8 mouse cellular contexts compared by ENCODE assay signal in genomic region chr9:57835841-57836514, GRCm38 (mm10). TPM values are rescaled to one million over a fixed set of nuclear protein-coding genes. Genes with fewer than 3 reads are reported as not detected.
DNase-seq lines count a peak whose midpoint lies in the region; ATAC-seq and TF ChIP-seq lines count a peak whose summit lies in the region.

No protein-coding gene starts in this region.

- DNase-seq in heart, postnatal 36 days = no peak
- peak; percentile 22 for DNase-seq in MN1 (ENCODE audit: low spot score)
- DNase-seq in heart, postnatal 0 days (ENCODE audit: low spot score) = no peak
- DNase-seq in mesoderm, embryonic 11.5 days (ENCODE audit: low read depth, low spot score) = peak; percentile 37
- DNase-seq in frontal cortex, postnatal 36 days (ENCODE audit: low spot score in 2 of 2) = no peak
- no peak for DNase-seq in ovary, postnatal 10 days (ENCODE audit: low spot score)

- H3K9me3 ChIP-seq in heart, embryonic 15.5 days (replicated peaks) = no peaks in the 10 kb centered on the region
- no peaks in the 10 kb centered on the region for H3K9me3 ChIP-seq in heart, postnatal 0 days (replicated peaks; ENCODE audit: control insufficient read depth, low read length)

- TF ChIP-seq CTCF in heart, postnatal 0 days (IDR thresholded peaks at IDR 0.05; ENCODE audit: low read depth) = no peak

- TF ChIP-seq EP300 in heart, postnatal 0 days (IDR thresholded peaks at IDR 0.05; ENCODE audit: low read depth) = no peak

- intact Hi-C loops in heart, postnatal 36 days (cut with DNase I) = loop anchor here (5.0 kb wide), 2 partner anchors 76 to 179 kb away; partner anchors contain the start of gene Ubl7

- H3K4me1 ChIP-seq in heart, embryonic 15.5 days (replicated peaks) = peaks cover 49% of the 10 kb centered on the region
- peaks cover 27% of the 10 kb centered on the region for H3K4me1 ChIP-seq in heart, postnatal 0 days (ENCODE audit: control insufficient read depth, insufficient read depth)

- no peaks in the 10 kb centered on the region for H3K36me3 ChIP-seq in heart, embryonic 15.5 days
- no peaks in the 10 kb centered on the region for H3K36me3 ChIP-seq in heart, postnatal 0 days (replicated peaks; ENCODE audit: control insufficient read depth, insufficient read depth, low read length)

- ATAC-seq in heart, embryonic 15.5 days (replicated peaks; ENCODE audit: insufficient number of reproducible peaks, insufficient read depth, low FRiP score, low read depth) = no peak
- ATAC-seq in heart, postnatal 0 days (ENCODE audit: insufficient read depth, low read depth) = no peak
- no peak for ATAC-seq in monocyte, adult 5-6 weeks (replicated peaks; ENCODE audit: insufficient number of reproducible peaks, low FRiP score, low TSS enrichment, poor library complexity, severe bottlenecking)

- H3K4me3 ChIP-seq in heart, embryonic 15.5 days = peak overlapping the region; percentile 93
- H3K4me3 ChIP-seq in heart, postnatal 0 days (ENCODE audit: low read depth, low read length) = peak overlapping the region; percentile 70

- H3K27me3 ChIP-seq in heart, embryonic 15.5 days = peaks cover 6% of the 10 kb centered on the region; the same call in 1 of the 2 replicates
- H3K27me3 ChIP-seq in heart, postnatal 0 days (ENCODE audit: control insufficient read depth, insufficient read depth, low read length) = no peaks in the 10 kb centered on the region

- H3K4me2 ChIP-seq in heart, embryonic 15.5 days = peak overlapping the region; percentile 83
- peak overlapping the region; percentile 76 for H3K4me2 ChIP-seq in heart, postnatal 0 days (ENCODE audit: low read depth, low read length)

- whole genome bisulfite sequencing in heart, embryonic 15.5 days = under 1% methylated on average over 22 of the region's 22 CpGs
- WGBS in heart, postnatal 0 days = 2% methylated on average over 22 of the region's 22 CpGs

- H3K9ac ChIP-seq in heart, embryonic 15.5 days = peak overlapping the region; percentile 75
- H3K9ac ChIP-seq in heart, postnatal 0 days (replicated peaks; ENCODE audit: low read depth, low read length) = peak overlapping the region; percentile 67

- H3K27ac ChIP-seq in heart, embryonic 15.5 days = peak overlapping the region; percentile 76
- peak overlapping the region; percentile 31 for H3K27ac ChIP-seq in heart, postnatal 0 days (ENCODE audit: low read depth)

RNA-seq across cellular contexts. Expression of gene Arid3b, which starts 0.6 kb away (rescaled TPM):
- polyA plus RNA-seq in heart, embryonic 15.5 days (2015; fragmentation: Nextera tagmentation; extraction: Ambion mirVana) = 5.9 and 8.5 TPM in 2 replicates
- 1 to 10 TPM; 3.6 to 4.1 TPM for total RNA-seq in heart, postnatal 36 days (2021)
- total RNA-seq in heart, postnatal 0 days (2014; rRNA removed; ENCODE audit: low replicate concordance) = 7.3 and 11.1 TPM in 2 replicates
- polyA plus RNA-seq in heart, postnatal 0 days (2015; fragmentation: Nextera tagmentation; extraction: Ambion mirVana) = 4.4 and 5.2 TPM in 2 replicates
- 9.1 to 26.5 TPM (median 10.0 TPM) in 3 replicates for total RNA-seq in monocyte, adult 5-6 weeks (2017)

Comparison
In these comparisons a context has a peak if more than half of its experiments do, and no peak if none do; other contexts are left out.
1. DNase-seq: peak in MN1 (single experiment) and mesoderm, embryonic 11.5 days (single experiment); none in heart, postnatal 36 days (0 of 2), heart, postnatal 0 days (single experiment), frontal cortex, postnatal 36 days (0 of 2) and ovary, postnatal 10 days (single experiment).